Mouse (Mus musculus) heart, postnatal 36 days (tissue): ENCODE data around the gene Dguok. TPM values are rescaled to one million over a fixed set of nuclear protein-coding genes. Genes with fewer than 3 reads are reported as not detected.

ENCODE experiments used
- DNase-seq, 2 experiments: peaks; one replicate each; pipeline ENCODE4 v3.0.0; 2021 to 2022
- intact Hi-C: fragments of 180-260 bp; cut with DNase I; formaldehyde crosslinking; loops from one replicate; pipeline ENCODE4 v1.15.1; 2025
- total RNA-seq, 2 experiments: library from RNA; stranded (reverse); gene quantifications; 2 replicates each; pipeline ENCODE4 v1.2.3; 2021

Gene Dguok
- 10 to 100 TPM; 31.6 to 32.7 TPM for total RNA-seq

- peak; percentile 95 for DNase-seq
- intact Hi-C loops: loop anchor here (2.0 kb wide), 1 partner anchor 66 kb away; no protein-coding TSS in a partner anchor
Measured at GRCm38 (mm10) chr6:83506258-83507167, at the start of gene Dguok. Gene Dguok (minus strand): TSS chr6:83506969.

DNA sequence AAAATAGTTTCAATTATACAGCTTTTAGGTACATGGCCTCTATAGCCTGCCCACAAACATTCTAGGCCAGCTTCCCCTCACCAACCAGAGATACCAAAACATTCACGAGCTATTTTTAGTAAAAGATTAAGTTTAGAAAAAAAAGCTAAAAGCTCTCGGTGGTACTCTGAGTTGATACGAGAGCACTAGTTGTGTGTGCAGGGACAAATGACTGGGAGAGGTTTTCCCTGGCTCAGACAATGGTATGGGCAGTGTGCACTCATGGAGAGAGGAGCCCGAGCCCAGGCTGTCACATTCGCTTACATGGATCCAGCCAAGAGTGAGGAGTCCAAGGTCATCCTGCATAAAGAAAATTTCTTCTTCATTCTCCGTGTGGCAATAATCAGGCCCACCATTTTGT lies 49.2 kb upstream of the Dguok start:
- intact Hi-C loops: no loop called here
- no peak for DNase-seq

DNA sequence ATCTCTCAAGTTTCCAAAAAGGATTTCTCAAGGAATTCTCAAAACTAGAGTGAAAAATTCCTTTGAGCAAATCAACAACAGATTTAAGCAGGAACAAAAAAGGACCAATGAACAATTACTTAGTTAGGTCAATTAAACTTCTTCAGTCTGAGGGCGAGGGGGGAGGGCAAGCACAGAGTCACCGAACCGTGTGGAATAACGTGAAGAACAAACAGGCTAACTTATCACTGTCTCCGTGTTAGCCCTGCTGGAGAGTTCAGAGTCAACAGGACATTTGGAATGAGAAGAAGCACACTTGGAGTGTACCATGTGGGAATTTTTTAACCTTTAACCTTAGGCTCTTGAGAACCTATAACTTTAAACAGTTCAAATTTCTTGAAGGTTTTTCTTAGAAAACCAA lies 41.6 kb upstream of the Dguok start:
- DNase-seq: no peak
- intact Hi-C loops: no loop called here

- intact Hi-C loops: no loop called here
Measured at GRCm38 (mm10) chr6:83545778-83546177, 39.0 kb upstream of the Dguok start.

DNA sequence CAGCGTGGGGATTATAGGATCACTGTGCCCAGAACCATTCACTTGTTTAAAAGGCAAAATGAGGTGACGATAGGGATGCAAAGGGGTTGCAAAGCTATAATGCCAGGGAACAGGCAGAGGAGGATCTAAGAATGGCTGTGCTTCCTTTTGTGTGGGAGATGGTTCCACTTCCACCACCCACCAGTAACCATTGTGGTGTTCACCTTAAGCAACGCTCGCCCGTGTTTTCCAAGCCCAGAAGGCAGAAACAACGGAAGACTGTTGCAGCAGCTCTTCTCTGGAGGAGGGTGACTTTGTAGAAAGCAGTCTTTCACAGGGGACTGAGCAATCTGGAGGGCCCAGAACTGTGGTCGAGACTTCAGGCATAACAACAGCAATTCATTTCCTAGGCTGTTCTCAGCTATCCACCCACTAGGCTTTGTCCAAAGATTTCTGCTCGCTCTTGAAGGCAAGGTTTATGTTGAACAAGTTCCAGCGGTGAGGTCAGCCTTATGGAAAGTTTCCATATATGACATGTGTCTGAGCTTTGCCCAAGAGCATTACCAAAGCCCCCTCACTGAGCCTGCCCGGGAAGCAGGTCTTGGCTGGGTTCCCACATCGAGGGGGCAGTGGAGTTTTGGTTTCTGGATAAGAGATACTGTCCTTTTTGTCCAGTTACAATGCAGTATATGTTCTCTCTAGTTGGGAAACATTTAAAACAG lies 35.1 kb upstream of the Dguok start:
- peak; percentile 14 to 28 for DNase-seq
- intact Hi-C loops: no loop called here

More at GRCm38 (mm10) chr6:83545778-83546177, 39.0 kb upstream of the Dguok start:
- DNase-seq: no peak

DNA sequence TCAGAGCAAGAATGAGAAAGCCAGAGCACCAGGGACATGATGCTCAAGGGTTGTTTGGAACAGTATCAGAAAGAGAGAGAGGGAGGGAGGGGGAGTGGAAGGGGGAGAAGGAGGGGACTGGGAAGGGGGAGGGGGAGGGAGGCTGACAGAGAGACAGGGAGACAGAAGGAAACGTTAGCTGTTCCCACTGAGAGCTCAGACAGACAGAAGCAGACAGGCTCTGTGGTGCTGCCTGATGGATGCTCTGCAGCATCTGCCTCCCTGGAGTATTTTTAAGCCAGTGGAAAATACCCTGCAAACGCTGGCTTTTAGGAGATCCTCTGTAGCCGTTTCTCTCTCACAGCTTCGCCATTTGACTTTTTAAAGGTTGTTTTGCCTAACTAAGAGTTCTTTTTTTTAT lies 33.2 kb upstream of the Dguok start:
- intact Hi-C loops: no loop called here
- DNase-seq: no peak

GRCm38 (mm10) chr6:83536795-83537059 lies 30.0 kb upstream of the Dguok start:
- intact Hi-C loops: no loop called here
- DNase-seq: no peak

DNA sequence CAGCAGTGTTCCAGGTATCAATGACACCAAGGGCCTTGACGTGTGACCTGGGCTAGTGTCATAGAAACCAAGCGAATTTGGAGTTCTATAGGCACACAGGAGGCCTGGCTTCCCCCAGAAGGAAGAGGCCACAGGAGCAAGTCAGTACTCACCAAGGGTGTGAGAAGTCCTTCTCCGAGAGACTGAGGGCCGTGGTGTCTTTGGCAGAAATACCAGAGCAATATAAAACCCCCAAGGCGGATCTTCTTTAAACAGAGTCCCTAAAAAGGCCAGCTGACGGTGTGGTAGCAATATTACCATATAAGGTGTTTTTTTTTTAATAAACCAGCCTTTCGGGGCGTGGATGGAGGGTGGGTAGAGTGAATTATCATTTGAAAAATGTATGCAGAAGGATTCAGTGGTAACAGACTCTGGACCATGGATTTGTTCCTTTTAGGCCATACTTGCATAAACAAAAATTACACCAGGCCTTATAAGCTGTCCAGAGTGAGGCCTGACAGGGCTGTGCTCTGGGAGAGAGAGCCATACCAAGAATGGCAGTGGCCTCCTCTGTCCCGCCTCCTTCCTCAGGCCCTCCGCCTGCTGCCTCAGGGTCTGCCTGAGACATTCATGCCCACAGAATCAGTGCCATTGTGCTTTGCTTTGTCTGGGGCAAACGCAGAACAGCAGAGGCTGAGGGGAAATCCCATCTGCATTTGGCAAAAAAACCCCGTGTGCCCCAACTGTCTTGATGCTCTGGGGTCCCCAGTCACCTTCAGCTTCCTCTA lies 29.4 kb upstream of the Dguok start, which contains the start of gene Actg2:
TSS of gene Actg2 (minus strand) at position 238 of the 767 bp plus-strand sequence.
- intact Hi-C loops: no loop called here

DNA sequence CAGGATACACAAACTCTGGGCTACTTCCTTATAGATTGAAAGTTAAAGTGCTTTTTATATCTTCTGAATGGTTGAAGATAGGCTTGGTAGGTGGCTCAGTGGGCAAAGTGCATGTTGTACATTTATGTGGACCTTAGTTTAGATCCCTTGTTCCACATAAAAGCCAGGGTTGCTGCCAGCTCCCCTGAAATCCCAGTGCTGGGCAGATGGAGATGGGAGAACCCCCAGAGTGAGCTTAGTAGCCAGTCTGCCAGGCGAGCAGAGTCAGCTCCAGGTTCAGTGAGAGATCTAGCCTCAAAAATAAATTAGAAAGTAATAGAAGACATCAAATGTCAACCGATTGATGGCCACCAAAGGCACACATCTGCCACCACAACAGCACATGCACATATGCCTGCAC lies 25.8 kb upstream of the Dguok start:
- intact Hi-C loops: no loop called here
- no peak for DNase-seq

More for the DNA sequence above, 29.4 kb upstream of the Dguok start, which contains the start of gene Actg2:
- DNase-seq: no peak

- DNase-seq: no peak
- intact Hi-C loops: no loop called here
Measured at GRCm38 (mm10) chr6:83523194-83523593, 16.4 kb upstream of the Dguok start.

GRCm38 (mm10) chr6:83521784-83522183 lies 15.0 kb upstream of the Dguok start:
- no peak for DNase-seq
- intact Hi-C loops: no loop called here

GRCm38 (mm10) chr6:83518637-83519036 lies 11.9 kb upstream of the Dguok start:
- intact Hi-C loops: no loop called here
- no peak for DNase-seq

DNA sequence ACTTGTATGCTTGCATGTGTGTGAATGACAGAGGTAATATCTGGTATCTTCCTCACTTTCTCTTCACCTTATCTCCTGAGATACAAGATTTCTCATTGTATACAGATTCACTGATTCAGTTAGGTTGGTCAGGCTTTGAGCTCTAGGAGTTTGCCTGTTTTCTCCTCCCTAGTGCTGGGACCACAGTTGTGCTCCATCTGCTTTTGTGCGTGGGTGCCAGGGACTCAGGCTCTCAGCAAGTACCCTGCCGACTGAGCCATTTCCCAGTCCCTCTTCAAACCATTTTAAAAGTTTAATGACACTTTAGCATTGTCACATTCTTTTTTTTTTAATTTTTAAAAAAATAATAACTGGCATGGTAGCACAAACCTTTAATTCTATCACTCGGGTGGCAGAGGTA lies 8.4 kb upstream of the Dguok start:
- DNase-seq: no peak
- intact Hi-C loops: no loop called here

GRCm38 (mm10) chr6:83512495-83512894 lies 5.7 kb upstream of the Dguok start:
- intact Hi-C loops: loop anchor here (1.0 kb wide), 1 partner anchor 156 kb away; no protein-coding TSS in a partner anchor
- peak; percentile 61 to 78 for DNase-seq

- DNase-seq: no peak
- intact Hi-C loops: no loop called here
Measured at GRCm38 (mm10) chr6:83510210-83510609, 3.4 kb upstream of the Dguok start.

DNA sequence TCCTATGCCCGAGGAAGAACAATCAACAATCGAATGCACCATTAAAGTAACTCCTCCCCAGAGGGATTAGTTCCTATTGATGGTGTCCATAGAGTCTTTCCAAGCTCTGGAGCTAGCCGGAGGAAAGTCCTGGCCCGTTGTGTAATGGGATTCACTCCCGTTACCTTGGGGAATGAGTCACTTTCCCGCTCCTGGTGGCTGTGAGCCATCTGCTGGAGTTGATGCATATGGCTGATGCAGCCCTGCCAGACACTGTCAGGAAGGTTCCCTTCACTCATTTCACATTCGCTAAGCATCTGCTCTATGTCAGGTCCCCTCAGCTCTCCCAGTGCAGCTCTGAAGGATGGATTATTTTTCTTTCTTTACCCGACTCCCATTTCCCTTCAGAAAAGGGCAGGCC lies 2.7 kb upstream of the Dguok start:
- no peak for DNase-seq
- intact Hi-C loops: loop anchor here (1.0 kb wide), 1 partner anchor 52 kb away; no protein-coding TSS in a partner anchor

- no peak for DNase-seq
- intact Hi-C loops: loop anchor here (2.0 kb wide), 1 partner anchor 66 kb away; no protein-coding TSS in a partner anchor
Measured at GRCm38 (mm10) chr6:83507168-83507546, 388 bp upstream of the Dguok start.

DNA sequence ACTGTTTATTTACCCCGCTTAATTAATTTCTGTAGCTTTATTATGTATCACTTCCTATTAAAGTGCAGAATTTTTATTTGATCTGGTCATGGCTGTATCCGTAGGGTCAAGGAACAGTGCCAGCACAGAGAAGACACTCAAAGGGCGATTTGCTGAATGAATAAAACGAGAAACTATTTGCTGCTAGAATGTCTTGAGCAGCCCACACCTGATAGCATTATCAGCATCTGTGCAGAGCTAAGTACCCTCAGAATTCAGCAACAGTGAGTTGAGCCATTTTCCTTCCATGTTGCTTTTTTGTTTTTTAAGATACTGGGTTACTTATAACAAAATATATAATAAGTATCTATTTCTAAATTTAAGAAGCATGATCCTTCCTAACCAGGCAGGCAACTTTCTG lies 1.2 kb downstream of the Dguok start:
- DNase-seq: no peak
- intact Hi-C loops: no loop called here

DNA sequence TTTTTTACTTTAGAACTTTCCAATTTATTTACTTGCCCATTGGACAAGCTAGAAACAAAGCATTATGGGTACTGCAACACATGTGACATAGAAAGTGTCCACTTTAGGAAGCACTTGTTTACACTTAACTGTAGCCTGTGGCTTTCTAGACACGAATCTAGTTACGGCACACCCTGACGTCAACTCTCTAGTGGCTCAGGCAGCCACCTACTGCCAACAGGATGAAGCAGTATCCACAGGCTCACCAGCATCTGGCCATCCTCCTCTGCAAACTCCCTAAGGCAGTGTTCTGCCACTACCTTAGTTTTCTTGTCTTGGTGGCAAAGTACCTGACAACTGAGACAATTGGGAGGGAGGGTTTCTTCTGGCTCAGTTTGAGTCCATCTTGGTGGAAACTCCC lies 3.4 kb downstream of the Dguok start:
- no peak for DNase-seq
- intact Hi-C loops: no loop called here

DNA sequence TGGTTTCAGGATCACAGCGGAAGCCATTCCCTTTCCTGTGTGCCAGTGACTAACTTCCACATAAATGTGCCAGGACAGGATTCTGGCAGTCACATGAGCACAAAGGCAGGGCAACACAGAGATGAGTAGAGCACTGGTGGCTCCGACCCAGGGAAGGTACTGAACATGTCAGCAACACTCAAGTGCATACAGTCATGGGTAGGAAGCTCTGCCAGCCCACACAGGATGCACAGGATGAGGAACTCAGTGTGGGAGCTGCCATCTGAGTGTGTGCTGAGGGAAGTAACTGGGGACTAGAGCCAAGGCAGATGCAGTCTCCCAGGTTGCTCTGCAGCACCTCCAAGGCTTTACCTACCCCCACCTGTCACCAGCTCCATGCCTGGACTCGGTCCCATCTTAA lies 4.1 kb downstream of the Dguok start:
- peak in 1 of 2 experiments; percentile 45 for DNase-seq
- intact Hi-C loops: no loop called here
